Mouse (Mus musculus): ENCODE measurements around the gene Zfand2a.

Zfand2a gene

DNA sequence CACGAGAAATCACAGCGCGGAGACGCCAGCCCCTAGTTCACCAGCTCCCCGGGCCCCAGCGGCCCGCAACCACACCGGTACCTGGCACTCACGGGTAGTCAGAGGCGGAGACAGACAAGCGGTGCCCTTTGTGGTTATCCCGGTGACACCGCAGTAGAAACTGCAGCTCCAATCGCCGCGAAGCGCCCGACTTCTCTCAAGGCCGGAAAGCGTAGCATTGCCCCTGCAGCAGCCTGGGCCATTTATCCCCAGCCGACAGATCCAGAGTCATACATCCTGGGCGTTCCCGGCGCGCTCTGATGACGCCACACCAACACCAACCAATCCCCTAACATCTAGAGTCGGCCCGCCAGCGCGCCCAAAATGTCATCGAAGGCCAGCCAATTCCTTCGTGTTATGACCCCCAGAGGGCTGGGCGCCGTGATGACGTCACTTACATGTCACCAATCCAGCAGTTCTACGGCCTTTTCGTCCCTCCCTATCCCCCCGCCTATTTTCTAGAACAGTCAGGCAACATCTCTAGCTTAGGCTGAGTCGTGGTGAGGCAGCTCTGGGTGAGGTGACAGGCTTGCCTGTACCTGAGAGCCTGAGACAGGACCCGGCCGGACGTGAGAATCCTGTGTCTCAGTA, at the start of gene Zfand2a:
TSS of gene Zfand2a (minus strand) at position 365 of the 630 bp plus-strand sequence.
- DNase-seq, result peak; percentile 98 to 99

DNA sequence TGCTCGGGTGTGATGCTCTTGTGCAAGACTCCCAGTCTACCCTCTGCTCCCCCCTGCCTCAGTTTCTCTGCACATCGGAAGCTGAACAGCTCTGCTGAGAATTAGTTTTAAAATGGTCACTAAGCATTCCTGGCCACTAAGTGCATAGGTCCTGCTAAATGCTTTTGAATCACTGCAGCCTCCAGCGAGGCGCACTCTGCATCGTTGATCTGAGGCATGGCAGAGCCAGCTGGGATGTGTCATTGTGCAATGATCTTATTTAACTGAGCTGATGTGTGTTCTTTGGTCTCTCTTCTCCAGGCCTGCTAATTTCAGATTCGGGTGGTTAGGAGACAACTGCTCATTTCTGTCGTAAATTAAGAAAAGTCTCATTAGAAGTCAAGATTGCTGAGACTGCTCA, 44.5 kb upstream of the Zfand2a start:
- no peak for DNase-seq

DNA sequence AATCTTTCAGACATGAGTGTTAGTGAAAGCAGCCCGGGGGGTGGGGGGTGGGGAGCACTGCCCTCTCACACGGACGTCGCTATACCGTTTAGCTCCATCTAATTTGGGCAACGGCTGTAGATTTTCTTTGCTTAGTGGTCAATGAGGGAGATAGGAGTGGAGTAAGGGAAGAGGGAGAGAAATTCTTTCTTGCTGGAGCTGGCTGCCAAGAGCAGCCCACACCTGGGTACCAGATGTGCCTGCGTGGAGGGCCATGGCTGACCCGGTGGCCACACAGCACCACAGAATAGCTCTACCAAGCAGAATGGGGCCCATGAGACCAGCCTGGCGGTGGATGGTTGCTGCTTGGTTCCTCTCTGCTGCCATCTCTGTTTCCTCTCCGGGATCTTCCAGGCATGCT, 37.6 kb upstream of the Zfand2a start:
- DNase-seq, result no peak

DNA sequence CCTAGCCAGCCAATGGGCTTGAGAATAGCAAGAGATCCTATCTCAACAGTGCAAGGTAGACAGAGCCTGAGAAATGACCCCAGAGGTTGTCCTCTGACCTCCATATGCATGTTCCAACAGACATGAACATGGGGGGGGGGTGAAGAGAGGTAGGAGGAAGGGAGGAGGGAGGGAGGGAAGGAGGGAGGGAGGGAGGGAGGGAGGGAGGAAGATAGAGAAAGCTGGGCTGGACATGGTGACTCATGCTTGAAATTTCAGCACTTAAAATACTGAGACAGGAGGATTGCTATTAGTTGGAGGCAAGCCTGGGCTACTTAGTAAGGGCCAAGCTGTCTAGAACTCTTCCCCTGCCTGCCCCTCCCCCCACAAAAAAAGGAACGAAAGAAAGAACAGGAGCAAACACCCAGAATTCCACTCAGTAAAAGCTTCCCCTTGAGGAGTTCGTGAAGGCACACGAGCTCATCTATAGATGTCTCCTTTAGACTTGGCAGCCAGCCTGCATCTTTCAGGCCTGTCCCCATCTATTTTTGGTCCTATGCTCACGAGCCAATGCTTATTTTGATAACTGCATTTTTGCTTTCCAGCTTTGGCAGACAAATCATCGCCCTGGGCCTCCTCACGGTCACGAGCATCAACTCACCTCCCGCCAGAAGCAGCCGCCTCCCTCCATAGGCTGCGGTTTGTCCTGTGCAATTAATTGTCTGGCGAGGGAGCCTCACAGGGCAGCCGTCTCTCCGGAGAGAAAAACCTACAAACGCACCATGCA, 35.9 kb upstream of the Zfand2a start:
- DNase-seq, result no peak

DNA sequence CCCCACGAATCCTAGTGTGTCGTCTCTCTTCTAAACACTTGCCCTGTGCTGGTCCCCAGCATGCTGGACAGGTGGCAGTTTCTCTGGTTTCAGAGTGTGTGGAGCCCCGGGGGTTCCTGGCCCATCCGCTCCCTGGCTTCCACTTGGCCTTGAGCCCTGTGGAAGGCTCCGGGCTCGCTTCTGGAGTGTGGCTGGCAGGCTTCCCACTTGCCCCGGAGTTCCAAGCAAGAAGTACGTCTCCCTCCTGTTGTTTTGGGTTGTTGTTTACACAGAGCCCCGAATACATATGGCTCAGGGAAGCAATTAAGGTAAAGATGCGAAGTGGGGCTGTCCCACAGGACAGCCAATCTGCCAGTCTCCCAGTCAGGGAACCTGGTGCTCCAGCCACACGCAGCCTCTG, 31.9 kb upstream of the Zfand2a start:
- DNase-seq, result no peak

DNA sequence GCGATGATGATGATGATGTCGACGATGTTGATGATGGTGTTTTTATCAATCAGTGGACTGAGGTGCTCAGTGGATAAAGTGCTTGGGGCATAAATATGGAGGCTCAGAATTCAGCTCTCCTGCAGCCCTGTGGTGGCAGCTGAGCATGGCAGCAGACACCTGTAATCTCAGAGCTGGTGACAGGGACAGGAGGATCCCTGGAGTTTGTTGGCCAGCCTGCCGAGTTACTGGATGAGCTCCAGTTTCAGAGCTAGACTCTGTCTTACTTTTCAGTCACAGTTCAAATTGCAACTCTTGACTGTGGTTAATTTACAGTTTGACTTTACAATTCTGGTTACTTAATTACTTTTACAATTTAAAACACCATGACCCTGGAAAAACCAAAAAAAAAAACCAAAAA, 27.9 kb upstream of the Zfand2a start:
- DNase-seq, result no peak

DNA sequence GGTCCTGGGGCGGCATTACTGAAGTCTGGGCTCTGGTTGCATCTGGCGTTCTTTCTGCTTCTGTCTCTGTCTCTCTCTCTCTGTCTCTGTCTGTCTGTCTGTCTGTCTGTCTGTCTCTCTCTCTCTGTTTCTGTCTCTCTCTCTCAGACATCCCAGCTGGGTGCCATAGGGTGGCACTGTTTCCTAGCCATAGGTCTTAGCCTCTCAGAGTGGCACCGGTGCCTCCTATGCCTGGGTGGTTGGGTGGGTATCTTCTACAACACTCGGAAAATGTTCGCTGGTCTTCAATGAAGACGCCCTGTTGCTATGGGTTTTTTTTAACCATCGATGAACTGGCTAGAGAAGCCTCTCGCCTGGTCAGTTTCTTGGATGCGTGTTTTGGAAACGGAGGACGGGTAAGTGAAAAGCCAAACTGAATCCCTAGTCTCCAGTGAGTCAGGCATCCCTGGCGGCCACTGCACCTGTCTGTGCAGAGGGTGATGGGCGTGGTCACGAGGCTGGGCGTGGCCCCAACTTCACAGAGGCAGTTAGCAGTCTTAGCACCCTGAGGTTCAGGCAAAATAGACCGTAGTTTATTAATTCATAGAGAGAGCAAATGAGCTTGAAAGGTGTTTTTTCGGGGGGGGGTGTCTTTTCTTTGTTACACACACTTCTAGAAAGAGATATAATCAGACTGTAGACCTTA, 26.5 kb upstream of the Zfand2a start:
- DNase-seq, result peak in 1 of 2 experiments; percentile 8

DNA sequence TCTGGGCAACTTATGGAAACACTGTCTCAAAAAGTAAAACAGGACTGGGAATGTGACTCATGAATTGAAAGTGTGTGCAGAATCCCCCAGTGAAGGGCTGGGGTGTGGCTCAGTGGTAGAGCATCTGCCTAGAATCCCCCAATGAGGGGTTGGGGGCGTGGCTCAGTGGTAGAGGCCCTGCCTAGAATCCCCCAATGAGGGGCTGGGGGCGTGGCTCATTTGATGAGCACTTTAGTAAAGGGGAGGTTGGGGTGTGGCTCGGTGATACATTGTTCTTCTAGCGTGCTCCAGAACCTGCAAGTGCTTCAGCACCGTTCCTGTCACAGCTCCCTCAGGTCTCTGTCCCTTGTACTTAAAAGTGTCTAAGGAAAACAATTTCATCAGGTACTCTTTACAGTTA, 21.9 kb upstream of the Zfand2a start:
- no peak for DNase-seq

GRCm38 (mm10) chr5:139505073-139505606, 20.8 kb upstream of the Zfand2a start:
- peak; percentile 31 to 33 for DNase-seq

GRCm38 (mm10) chr5:139502281-139502680, 17.9 kb upstream of the Zfand2a start:
- DNase-seq, result no peak

DNA sequence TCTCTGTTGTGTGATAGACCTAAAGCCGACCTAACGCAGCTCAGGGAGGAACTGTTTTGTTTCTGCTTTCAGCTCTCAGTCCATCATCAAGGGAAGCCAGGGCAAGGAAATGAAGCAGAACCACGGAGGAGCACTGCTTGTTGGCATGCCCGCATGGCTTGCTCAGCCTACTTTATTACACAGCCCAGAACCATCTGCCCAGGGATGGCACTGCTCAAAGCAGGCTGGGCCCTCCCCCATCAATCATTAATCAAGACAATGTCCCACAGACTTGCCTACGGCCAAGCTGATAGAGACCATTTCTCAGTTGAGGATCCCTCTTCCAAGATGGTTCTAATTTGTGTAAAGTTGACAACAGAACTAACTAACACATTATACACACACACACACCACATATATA, 14.4 kb upstream of the Zfand2a start:
- DNase-seq, result no peak

GRCm38 (mm10) chr5:139496939-139497338, 12.6 kb upstream of the Zfand2a start:
- no peak for DNase-seq

GRCm38 (mm10) chr5:139495019-139495669, 10.8 kb upstream of the Zfand2a start:
- DNase-seq, result no peak

DNA sequence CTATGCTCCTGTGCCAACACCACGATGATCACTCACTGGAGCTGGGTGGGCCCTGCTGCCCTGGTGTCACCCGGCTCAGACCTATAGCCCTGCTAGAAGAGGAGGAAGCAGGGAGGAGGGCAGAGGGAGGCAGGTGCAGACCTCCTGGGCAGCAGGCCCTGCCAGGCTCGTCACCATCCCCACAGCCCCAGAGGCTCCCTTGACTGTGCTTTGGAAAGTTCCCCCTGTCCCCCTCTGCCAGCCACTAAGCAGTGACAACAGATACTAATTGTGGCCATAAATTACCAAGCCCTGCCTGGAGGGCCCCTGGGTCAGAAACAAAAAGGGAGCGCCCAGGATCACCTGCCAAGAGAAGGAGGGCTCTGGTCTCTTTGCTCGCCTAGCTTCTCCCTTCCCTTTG, 9.3 kb upstream of the Zfand2a start:
- no peak for DNase-seq

- no peak for DNase-seq
Measured at GRCm38 (mm10) chr5:139491348-139491747, 7.0 kb upstream of the Zfand2a start.

DNA sequence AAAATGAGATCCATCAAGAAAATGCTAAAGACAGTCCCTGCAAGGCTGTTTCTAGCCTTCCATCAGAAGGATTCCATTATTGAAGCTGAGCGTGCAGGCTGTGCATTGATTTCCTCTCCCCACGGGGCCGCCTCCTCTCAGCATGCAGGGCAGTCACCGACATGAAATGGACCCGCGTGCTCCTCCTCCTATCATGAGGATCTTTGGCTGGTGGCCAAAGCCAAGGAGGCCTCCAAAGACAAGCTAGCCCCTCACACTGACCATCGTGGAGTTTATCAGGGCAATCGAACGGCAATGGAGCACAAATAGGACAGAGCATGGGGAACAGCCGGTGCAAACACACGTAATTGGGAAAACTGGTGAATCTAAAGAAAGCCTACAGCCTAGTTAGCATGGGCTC, 5.8 kb upstream of the Zfand2a start:
- no peak for DNase-seq

DNA sequence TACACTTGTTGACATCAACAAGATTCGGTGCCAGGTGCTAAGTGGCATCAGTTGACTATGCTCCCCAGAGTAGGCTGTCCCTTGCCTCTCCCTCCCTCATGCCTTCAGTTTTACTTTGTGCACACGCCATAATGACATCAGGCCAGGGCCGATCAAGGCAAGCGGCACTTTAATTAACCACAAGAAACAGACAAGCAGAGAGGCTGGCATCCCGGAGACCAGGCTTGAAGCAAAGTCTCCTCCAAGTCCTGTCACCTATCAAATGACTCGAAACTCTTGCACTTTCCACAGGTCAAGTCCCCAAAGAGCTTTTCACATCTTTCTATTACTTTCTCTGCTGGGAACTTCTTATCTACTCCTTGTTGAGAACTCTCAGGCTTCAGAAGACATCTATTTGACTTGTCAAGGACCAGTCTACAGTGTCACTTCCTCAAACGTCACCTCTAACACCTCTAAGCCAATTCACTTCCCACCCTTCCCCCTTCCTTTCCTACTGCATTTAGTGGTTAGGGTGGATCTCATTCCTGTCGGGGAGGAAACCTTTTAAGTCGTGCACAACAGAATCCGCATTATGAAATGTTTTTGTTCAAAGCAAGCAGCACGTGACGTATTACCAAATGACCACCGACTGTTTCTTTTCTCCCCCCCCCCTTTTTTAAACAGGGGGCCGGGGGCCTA, 1.0 kb downstream of the Zfand2a start:
- DNase-seq, result no peak

DNA sequence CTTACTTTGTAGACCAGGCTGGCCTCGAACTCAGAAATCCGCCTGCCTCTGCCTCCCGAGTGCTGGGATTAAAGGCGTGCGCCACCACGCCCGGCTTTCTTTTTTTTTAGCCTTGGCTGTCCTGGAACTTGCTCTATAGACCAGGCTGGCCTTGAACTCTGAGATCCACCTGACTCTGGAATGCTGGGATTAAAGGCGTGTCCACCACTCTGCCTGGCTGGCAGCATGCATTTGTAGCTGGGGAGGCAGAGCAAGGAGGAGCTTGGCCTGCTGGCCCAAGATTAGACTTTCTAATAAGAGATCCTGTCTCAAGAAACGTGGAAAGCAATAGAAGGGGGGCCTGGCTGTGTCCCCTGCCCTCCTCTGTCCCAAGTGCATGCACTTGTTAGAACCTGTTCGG, 3.9 kb downstream of the Zfand2a start:
- DNase-seq, result no peak

DNA sequence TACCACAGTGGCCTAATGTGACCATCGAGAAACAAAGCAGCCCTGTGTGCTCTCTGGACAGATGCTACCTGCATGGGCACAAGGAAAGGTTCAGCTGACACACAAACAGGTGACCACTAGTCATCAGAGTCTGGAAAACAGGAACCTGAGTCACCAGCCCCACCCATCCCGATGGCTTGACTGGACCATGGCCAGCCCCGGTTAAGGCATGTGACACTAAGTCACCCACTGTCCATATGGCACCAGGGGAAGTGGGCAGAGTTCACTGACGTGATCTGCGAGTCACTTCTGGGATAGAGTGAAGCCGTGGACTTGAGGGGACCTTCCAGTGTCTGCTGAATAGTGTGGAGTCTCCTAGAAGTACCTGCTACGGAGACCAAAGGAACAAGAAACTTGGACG, 5.3 kb downstream of the Zfand2a start:
- no peak for DNase-seq

DNA sequence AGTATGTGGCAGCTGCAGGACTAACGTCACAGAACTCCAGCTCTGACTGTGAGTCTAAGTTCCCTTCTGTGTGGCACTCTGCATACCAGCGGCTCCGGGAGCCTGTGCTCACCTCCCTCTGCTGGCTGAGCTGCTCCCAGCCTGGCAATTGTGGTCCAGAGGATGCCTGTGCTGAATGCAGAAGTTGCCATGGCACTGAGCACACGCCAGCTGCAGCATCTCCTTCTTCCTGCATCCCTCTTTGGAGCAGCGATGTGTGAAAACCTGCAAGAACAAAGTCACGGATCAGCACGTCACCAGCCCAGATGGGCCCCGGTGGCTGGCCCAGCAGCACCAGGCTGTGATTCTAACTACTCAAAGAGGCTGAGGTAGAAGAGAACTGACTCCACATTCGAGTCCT, 9.6 kb downstream of the Zfand2a start:
- DNase-seq, result no peak

GRCm38 (mm10) chr5:139467998-139468397, 16.4 kb downstream of the Zfand2a start:
- no peak for DNase-seq

GRCm38 (mm10) chr5:139466801-139467200, 17.5 kb downstream of the Zfand2a start:
- no peak for DNase-seq

DNA sequence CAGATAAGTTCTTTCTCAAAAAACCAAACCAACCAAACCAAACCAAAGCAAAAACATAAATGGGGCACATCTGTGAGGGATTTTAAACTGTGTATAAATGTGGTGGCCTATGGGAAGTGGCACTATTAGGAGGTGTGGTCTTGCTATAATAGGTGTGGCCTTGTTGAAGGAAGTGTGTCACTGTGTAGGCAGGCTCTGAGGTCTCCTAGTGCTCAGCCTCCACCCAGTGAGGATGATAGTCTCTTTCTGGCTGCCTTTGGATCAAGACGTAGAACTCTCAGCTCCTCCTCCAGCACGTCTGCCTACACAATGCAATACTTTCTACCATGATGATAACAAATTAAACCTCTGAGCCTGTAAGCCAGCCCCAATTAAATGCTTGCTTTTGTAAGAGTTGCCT, 18.0 kb downstream of the Zfand2a start:
- no peak for DNase-seq
